Mouse (Mus musculus) cerebellum, adult 9-11 months (tissue): ENCODE measurements at regions not wholly inside any gene's neighbourhood (a gene's known extent, or its start where the extent isn't known, plus 50 kb on each side); places are given as distances from the start of the nearest gene placed in this dataset.

Source experiments
- DNase-seq: peaks from one replicate; pipeline ENCODE4 v3.0.0; 2022

DNA sequence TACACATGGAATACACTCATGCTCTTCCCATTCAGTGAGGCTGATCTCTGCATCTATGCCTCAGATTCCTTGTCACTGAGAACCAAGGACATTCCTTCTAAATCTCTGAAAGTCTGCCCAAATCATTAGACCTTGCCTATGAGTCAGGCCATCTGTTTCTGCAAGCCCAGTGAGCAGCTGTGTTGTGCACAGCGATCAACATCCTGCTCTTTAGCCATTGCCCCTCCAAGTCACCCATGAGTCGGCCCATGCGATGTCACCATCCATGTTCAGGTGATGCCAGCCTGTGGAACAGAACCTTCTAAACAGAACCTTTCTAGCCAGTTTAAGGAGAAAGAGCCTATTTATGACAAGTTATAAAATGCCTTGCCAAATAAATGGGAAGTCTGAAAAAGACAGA lies 66.4 kb upstream of the Sfrp2 start:
- no peak for DNase-seq

DNA sequence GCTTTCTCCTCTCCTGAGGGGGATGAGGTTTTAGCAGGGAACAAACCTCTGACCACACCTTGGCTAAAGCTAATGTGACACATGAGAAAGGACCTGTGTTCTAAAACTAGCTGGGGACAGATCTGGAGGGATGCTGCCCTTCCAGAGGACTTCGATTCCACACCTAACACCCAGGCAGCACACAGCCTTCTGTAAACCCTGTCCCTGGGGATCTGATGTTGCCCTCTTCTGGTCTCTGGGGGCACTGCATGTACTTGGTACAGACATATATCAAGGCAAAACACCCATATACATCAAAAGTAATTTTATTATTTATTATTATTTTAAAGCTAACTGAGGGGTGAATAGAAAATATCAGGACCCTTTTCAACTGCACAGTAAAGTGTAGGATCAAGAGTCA lies 65.0 kb upstream of the Sfrp2 start:
- DNase-seq, result no peak

DNA sequence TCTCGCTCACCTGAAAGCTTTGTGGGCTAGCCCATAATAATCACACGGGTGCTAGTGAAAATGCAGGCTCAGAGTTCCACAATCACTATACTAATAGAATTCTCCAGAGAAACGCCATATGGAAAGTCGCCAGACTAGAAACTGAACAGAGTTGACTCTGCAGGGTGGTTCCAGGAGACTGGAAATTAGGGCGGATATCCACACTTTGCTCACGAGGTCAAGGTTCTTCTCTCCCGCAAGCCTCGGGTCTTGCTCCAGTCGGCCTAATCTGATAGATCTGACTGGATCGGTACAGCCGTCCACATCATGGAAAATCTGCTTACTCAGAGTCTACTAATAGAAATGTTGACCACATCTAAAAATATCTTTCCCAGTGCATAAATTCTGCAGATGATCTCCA lies 61.6 kb upstream of the Sfrp2 start:
- no peak for DNase-seq

DNA sequence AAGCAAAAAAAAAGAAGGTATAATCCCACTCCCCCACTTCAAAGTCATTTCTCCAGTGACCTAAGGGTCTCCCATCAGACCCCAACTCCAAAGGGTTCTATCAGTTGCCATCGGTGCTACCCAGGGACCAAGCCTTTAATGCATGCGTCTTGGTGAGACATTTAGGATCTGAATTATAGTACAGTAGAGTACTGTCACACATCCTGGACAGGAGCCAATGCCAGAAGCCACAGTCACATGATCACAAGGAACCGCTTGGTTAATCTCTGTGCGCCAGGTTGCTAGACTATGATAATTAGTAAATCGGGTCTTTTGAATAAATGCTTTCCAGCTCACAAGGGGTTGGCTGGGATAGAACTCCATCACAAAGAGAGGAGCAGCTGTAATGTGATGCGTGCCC lies 60.9 kb upstream of the Sfrp2 start:
- no peak for DNase-seq

DNA sequence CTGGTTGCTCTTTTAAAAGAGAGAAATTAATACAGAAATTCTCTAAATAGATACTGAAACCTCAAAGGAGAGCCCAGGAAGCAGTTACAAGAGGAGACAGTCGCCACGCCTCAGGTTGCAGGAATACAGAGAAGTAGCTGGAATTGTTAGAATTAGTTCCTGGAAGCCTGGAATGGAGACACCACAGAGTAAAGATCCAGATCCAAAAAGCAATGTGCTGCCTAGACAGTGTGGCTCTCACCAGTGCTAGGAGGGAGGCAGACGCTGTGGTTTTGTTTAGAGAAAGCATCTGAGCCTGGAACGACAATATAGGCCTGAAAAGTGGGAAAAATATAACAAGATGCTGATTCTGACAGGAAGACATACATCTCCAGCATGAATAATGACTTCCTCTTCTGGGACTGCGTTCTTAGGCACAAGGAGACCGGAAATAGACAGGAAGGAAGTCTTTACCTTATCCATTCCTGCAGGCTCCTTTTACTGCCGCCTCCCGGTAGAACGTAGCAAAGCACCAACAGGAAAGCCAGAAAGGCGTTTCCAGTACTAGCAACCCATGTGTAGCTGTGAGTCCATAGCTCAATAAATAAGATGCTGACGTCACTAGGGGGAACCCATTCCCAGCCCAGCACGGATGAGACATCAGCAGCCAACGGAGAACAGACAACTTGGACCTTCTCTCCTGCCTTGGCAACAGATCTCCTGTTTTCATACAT lies 59.4 kb upstream of the Sfrp2 start:
- DNase-seq, result no peak

DNA sequence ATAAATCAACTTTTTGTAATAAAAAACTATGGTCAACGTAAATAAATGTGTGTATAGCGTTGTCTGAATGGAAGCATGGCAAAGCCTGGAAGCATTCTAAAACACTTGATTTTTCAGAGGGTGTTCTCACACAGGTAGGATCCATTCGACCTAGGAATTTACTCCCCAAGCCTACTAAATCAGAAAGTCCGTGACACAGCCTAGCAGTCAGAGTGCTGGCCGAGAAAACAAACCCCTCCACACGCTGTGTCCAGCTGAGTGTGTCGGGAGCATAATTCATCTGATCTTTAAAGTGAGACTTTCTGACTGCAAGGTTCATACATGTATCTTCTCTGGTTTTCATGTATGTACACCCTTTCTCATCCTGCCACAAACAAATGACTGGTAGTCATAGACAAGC lies 58.8 kb upstream of the Sfrp2 start:
- no peak for DNase-seq

DNA sequence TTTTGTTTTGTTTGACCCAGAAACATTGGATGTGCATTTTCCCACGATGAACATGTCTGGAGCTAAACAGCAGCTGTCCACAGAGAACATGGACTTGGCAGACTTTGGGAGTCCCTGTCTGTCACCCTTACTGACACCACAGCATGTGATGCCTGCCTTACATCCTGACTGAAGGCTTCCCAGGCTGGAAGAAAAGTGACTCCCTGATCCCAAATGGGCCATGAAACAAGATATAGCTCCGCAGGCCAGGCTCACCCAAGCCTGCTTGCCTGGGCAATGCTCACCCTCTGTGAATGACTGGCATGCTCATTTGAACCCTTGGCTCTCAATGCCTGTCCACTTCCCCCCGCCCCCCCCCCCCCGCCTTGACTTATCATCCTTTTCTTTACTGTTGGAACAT lies 57.1 kb upstream of the Sfrp2 start:
- no peak for DNase-seq

DNA sequence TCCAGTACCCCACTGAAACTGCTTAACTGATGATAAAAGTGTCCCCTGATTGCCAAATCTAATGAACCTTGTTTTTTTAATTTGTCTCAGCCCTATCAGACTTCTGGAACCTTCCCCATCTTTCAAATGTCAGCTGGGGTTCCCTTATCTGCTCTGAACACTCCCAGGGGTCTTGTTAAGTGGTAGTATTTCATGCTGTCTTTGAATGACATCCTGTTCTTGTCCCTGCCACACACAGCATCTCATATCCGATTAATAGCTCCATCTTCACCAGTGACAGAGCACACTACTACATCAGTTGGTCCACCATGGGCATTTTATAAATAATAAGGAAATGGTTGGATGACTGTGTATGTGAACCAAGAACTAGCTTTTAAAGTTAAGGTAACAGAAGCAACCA lies 56.6 kb upstream of the Sfrp2 start:
- no peak for DNase-seq

DNA sequence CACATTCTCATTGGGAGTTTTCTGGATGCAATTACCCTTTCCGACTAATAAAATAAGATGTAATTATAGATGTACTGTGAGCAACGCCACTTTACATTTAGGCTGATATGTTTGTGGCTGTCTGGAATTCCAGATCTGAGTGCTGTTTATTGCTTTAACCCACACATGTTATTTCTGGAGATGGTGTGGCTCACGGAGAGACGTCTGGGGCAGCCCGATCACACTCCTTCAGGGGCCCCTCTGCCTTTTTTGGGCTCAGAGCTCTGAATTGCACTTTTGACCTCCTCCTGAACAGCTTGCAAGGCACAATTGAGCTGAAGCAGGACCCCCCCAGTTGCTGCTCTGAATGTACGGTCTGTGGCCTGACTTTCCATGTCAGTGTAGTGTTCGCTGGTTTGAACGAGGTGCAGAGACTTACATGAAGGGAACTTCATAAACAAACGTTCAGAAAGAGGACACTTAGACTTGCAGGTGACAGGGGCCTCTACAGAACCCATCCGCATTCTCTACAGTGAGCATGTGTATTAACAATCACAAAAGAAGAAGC lies 55.1 kb upstream of the Sfrp2 start:
- DNase-seq, result no peak

DNA sequence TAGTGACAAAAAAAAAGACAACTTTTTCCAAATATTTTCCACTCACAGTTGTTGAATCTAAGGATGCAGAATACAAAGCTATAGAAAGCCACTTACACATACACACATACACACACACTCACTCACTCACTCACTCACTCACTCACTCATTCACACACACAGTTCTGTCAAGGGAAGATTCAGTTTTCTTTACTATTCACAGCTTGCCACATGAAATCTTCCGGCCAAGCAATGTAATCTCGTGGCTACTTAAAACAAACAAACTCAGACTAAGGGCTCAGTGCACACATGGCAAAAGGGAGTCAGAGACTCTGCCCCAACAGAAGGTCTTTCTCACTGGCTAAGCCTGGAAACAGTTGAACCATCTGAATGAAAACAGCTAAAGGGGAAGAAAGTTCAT lies 53.8 kb upstream of the Sfrp2 start:
- DNase-seq, result no peak

DNA sequence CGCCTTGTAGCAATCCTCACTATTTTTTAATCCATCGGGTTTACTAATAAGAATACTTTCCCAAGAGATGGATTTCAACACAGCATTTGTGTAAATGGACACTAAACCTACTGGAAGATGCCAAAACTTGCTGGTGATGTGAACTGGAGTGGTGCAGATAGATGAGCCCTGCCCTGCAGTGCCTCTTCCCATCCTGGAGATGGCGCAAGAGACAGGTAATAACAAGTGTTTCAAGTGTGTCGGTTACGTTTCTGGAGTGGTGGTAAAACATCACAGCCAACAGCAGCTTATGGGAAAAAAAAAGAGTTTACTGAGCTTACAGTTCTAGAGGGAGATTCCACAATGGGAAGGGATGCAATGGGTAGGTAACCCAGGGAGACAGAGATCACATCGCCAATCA lies 51.5 kb upstream of the Sfrp2 start:
- no peak for DNase-seq
